Comparison of ENCODE assay signal across 13 mouse cellular contexts in genomic region chr7:114290078-114290506, GRCm38 (mm10). TPM values are rescaled to one million over a fixed set of nuclear protein-coding genes. Genes with fewer than 3 reads are reported as not detected.
DNase-seq lines count a peak whose midpoint lies in the region; ATAC-seq and TF ChIP-seq lines count a peak whose summit lies in the region.
"Had no signal": no experiment of that assay in that cellular context is flagged by ENCODE, and none has a peak within 500 bp of the region (broad histone marks: within the 10 kb centered on the region; RNA-seq: fewer than 3 reads in every experiment).

No protein-coding gene starts in this region.

- H3K9ac ChIP-seq in hindbrain, embryonic 15.5 days = no peak overlapping the region
- no peak overlapping the region for H3K9ac ChIP-seq in hindbrain, embryonic 12.5 days
- no peak overlapping the region for H3K9ac ChIP-seq in midbrain, postnatal 0 days (replicated peaks; ENCODE audit: low read length, poor library complexity, severe bottlenecking)
- H3K9ac ChIP-seq in midbrain, embryonic 16.5 days (ENCODE audit: low read depth, low read length) = no peak overlapping the region
- H3K9ac ChIP-seq: heart, embryonic 13.5 days; limb, embryonic 12.5 days; liver, postnatal 0 days; neural tube, embryonic 13.5 days had no signal

- no peaks in the 10 kb centered on the region for H3K36me3 ChIP-seq in hindbrain, embryonic 15.5 days
- no peaks in the 10 kb centered on the region for H3K36me3 ChIP-seq in hindbrain, embryonic 12.5 days
- H3K36me3 ChIP-seq in midbrain, postnatal 0 days (ENCODE audit: insufficient read depth, low read length) = no peaks in the 10 kb centered on the region
- H3K36me3 ChIP-seq in midbrain, embryonic 16.5 days (ENCODE audit: control insufficient read depth, insufficient read depth, low read length) = no peaks in the 10 kb centered on the region
- H3K36me3 ChIP-seq: heart, embryonic 13.5 days; limb, embryonic 12.5 days; neural tube, embryonic 13.5 days had no signal

- no peaks in the 10 kb centered on the region for H3K9me3 ChIP-seq in hindbrain, embryonic 15.5 days
- no peaks in the 10 kb centered on the region for H3K9me3 ChIP-seq in hindbrain, embryonic 12.5 days (replicated peaks)
- no peaks in the 10 kb centered on the region for H3K9me3 ChIP-seq in midbrain, postnatal 0 days (ENCODE audit: low read length)
- no peaks in the 10 kb centered on the region for H3K9me3 ChIP-seq in midbrain, embryonic 16.5 days (replicated peaks; ENCODE audit: control insufficient read depth, low read length, poor library complexity, severe bottlenecking)
- H3K9me3 ChIP-seq: heart, embryonic 13.5 days; limb, embryonic 12.5 days; neural tube, embryonic 13.5 days had no signal

- no peak overlapping the region for H3K4me2 ChIP-seq in hindbrain, embryonic 15.5 days
- H3K4me2 ChIP-seq in hindbrain, embryonic 12.5 days (replicated peaks) = no peak overlapping the region
- H3K4me2 ChIP-seq in midbrain, postnatal 0 days (ENCODE audit: low read depth, low read length, poor library complexity, severe bottlenecking) = no peak overlapping the region
- no peak overlapping the region for H3K4me2 ChIP-seq in midbrain, embryonic 16.5 days (ENCODE audit: low read length)
- H3K4me2 ChIP-seq: heart, embryonic 13.5 days; limb, embryonic 12.5 days; neural tube, embryonic 13.5 days had no signal

- no peak overlapping the region for H3K4me3 ChIP-seq in hindbrain, embryonic 15.5 days
- H3K4me3 ChIP-seq in hindbrain, embryonic 12.5 days = no peak overlapping the region
- H3K4me3 ChIP-seq in midbrain, postnatal 0 days (ENCODE audit: low read depth, low read length) = no peak overlapping the region
- H3K4me3 ChIP-seq in midbrain, embryonic 16.5 days (ENCODE audit: low read depth, low read length) = no peak overlapping the region
- H3K4me3 ChIP-seq: heart, embryonic 13.5 days; limb, embryonic 12.5 days; neural tube, embryonic 13.5 days had no signal

- peak; percentile 81 for DNase-seq in midbrain, postnatal 0 days (ENCODE audit: low spot score)
- peak; percentile 83 for DNase-seq in cerebellum, adult 11 months
- peak; percentile 82 to 83 for DNase-seq in cerebellum, postnatal 36 days
- no peak for DNase-seq in adrenal gland, postnatal 4 days (ENCODE audit: low spot score in 2 of 2)
- DNase-seq: liver, postnatal 0 days; retina, postnatal 1 day had no signal

- peak; percentile 72; the same call in 1 of the 2 replicates for ATAC-seq in hindbrain, embryonic 15.5 days (ENCODE audit: low FRiP score, low read depth)
- no peak for ATAC-seq in hindbrain, embryonic 12.5 days (ENCODE audit: low FRiP score)
- ATAC-seq in midbrain, postnatal 0 days (ENCODE audit: low FRiP score) = no peak; the same call in 1 of the 2 replicates
- ATAC-seq in midbrain, embryonic 16.5 days = no peak
- ATAC-seq: activated CD4-positive, CD25-positive, alpha-beta regulatory T cell, adult 4 months; liver, postnatal 0 days had no signal

- peaks cover 10% of the 10 kb centered on the region; the same call in 1 of the 2 replicates for H3K4me1 ChIP-seq in hindbrain, embryonic 15.5 days (replicated peaks)
- peaks cover 10% of the 10 kb centered on the region for H3K4me1 ChIP-seq in hindbrain, embryonic 12.5 days
- H3K4me1 ChIP-seq in midbrain, postnatal 0 days (ENCODE audit: insufficient read depth, low read length) = no peaks in the 10 kb centered on the region
- H3K4me1 ChIP-seq in midbrain, embryonic 16.5 days (ENCODE audit: control insufficient read depth, insufficient read depth, low read length) = 0 out of 2 replicates have a peak, but pooled peaks cover 5% of the 10 kb centered on the region

- no peak overlapping the region for H3K27ac ChIP-seq in hindbrain, embryonic 15.5 days (replicated peaks)
- no peak overlapping the region for H3K27ac ChIP-seq in hindbrain, embryonic 12.5 days
- no peak overlapping the region for H3K27ac ChIP-seq in midbrain, postnatal 0 days (ENCODE audit: low read depth, low read length)
- no peak overlapping the region for H3K27ac ChIP-seq in midbrain, embryonic 16.5 days (ENCODE audit: low read length)
- H3K27ac ChIP-seq: heart, embryonic 13.5 days; limb, embryonic 12.5 days; neural tube, embryonic 13.5 days had no signal

- TF ChIP-seq CTCF in midbrain, postnatal 0 days (IDR thresholded peaks at IDR 0.05) = no peak

- WGBS in hindbrain, embryonic 15.5 days = 61% methylated on average over 5 of the region's 5 CpGs
- 59% methylated on average over 5 of the region's 5 CpGs for WGBS in hindbrain, embryonic 12.5 days
- WGBS in midbrain, postnatal 0 days = 66% methylated on average over 5 of the region's 5 CpGs
- WGBS in midbrain, embryonic 16.5 days = 64% methylated on average over 5 of the region's 5 CpGs

- H3K27me3 ChIP-seq in hindbrain, embryonic 15.5 days = no peaks in the 10 kb centered on the region
- no peaks in the 10 kb centered on the region; the same call in 1 of the 2 replicates for H3K27me3 ChIP-seq in hindbrain, embryonic 12.5 days
- H3K27me3 ChIP-seq in midbrain, postnatal 0 days (ENCODE audit: insufficient read depth, low read length) = no peaks in the 10 kb centered on the region
- no peaks in the 10 kb centered on the region for H3K27me3 ChIP-seq in midbrain, embryonic 16.5 days (ENCODE audit: control insufficient read depth, insufficient read depth, low read depth, low read length)
- H3K27me3 ChIP-seq: heart, embryonic 13.5 days; limb, embryonic 12.5 days; neural tube, embryonic 13.5 days had no signal

RNA-seq across cellular contexts. Expression of gene Psma1, which starts 14.2 kb away (rescaled TPM):
- 341 and 365 TPM in 2 replicates for polyA plus RNA-seq in hindbrain, embryonic 15.5 days (2015; fragmentation: Nextera tagmentation; extraction: Ambion mirVana)
- 334 and 360 TPM in 2 replicates for polyA plus RNA-seq in hindbrain, embryonic 12.5 days (2016; fragmentation: Nextera tagmentation; extraction: Ambion mirVana)
- 158 and 167 TPM in 2 replicates for total RNA-seq in midbrain, postnatal 0 days (2014; rRNA removed)
- polyA plus RNA-seq in midbrain, postnatal 0 days (2015; fragmentation: Nextera tagmentation; extraction: Ambion mirVana) = 317 and 329 TPM in 2 replicates
- 334 and 348 TPM in 2 replicates for polyA plus RNA-seq in midbrain, embryonic 16.5 days (2015; fragmentation: Nextera tagmentation; extraction: Ambion mirVana)
- 100 to 1,000 TPM; 154 to 157 TPM for total RNA-seq in adrenal gland, postnatal 4 days (2021)

RNA-seq across cellular contexts. Expression of gene Copb1, which starts 35.6 kb away (rescaled TPM):
- 82.0 and 86.6 TPM in 2 replicates for polyA plus RNA-seq in hindbrain, embryonic 15.5 days (2015; fragmentation: Nextera tagmentation; extraction: Ambion mirVana)
- polyA plus RNA-seq in hindbrain, embryonic 12.5 days (2016; fragmentation: Nextera tagmentation; extraction: Ambion mirVana) = 104 and 109 TPM in 2 replicates
- 47.1 and 59.5 TPM in 2 replicates for total RNA-seq in midbrain, postnatal 0 days (2014; rRNA removed)
- polyA plus RNA-seq in midbrain, postnatal 0 days (2015; fragmentation: Nextera tagmentation; extraction: Ambion mirVana) = 64.6 and 65.1 TPM in 2 replicates
- polyA plus RNA-seq in midbrain, embryonic 16.5 days (2015; fragmentation: Nextera tagmentation; extraction: Ambion mirVana) = 85.2 and 91.0 TPM in 2 replicates
- total RNA-seq in adrenal gland, postnatal 4 days (2021) = 100 to 1,000 TPM; 116 to 122 TPM

Comparison
In these comparisons a context has a peak if more than half of its experiments do, and no peak if none do; other contexts are left out.
1. DNase-seq: peak in midbrain, postnatal 0 days (single experiment), cerebellum, adult 11 months (single experiment) and cerebellum, postnatal 36 days (2 of 2); none in adrenal gland, postnatal 4 days (0 of 2).